In the genomic region with DNA sequence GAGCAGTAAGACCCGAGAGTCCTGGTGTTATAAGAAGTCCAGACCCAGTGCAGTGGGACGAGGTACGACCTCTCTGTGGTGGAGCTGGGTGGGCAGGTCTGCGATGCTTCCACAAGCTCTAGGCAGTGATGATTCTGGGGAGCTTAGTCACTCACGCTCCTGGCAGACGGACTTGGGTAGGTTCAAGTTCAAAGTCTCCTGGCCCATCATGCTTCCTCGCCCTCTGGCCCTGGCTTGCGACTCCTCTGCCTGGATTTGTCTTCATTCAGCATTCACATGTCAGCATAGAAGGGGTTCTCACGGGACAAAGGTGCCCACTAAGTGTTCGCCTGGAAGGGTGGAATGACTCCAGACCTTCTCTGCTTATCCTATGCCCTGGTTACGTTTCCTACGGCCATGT, we compare ENCODE assay signal across 21 mouse cellular contexts. TPM values are rescaled to one million over a fixed set of nuclear protein-coding genes. Genes with fewer than 3 reads are reported as not detected.
DNase-seq lines count a peak whose midpoint lies in the region; ATAC-seq lines count a peak whose summit lies in the region.
"Had no signal": no experiment of that assay in that cellular context is flagged by ENCODE, and none has a peak within 500 bp of the region (broad histone marks: within the 10 kb centered on the region; RNA-seq: fewer than 3 reads in every experiment).

No protein-coding gene starts in this region.

- H3K36me3 ChIP-seq in kidney, embryonic 16.5 days (ENCODE audit: insufficient read depth, low read length), result no peaks in the 10 kb centered on the region
- H3K36me3 ChIP-seq in liver, embryonic 13.5 days, result no peaks in the 10 kb centered on the region
- H3K36me3 ChIP-seq: embryonic facial prominence, embryonic 15.5 days; forebrain, embryonic 10.5 days; heart, embryonic 12.5 days; hindbrain, embryonic 10.5 days had no signal

- no peaks in the 10 kb centered on the region for H3K27me3 ChIP-seq in kidney, embryonic 16.5 days (ENCODE audit: insufficient read depth, low read length)
- no peaks in the 10 kb centered on the region for H3K27me3 ChIP-seq in liver, embryonic 13.5 days
- H3K27me3 ChIP-seq: CH12.LX; embryonic facial prominence, embryonic 15.5 days; heart, embryonic 12.5 days; Patski had no signal

- no peak overlapping the region for H3K9ac ChIP-seq in kidney, embryonic 16.5 days (replicated peaks; ENCODE audit: low read length)
- H3K9ac ChIP-seq in liver, embryonic 13.5 days, result no peak overlapping the region
- H3K9ac ChIP-seq: embryonic facial prominence, embryonic 15.5 days; heart, embryonic 12.5 days; hindbrain, embryonic 14.5 days had no signal

- peaks cover 3% of the 10 kb centered on the region; the same call in 1 of the 2 replicates for H3K9me3 ChIP-seq in kidney, embryonic 16.5 days (ENCODE audit: low read length)
- H3K9me3 ChIP-seq in liver, embryonic 13.5 days (replicated peaks), result no peaks in the 10 kb centered on the region
- H3K9me3 ChIP-seq: embryonic facial prominence, embryonic 15.5 days; forebrain, embryonic 10.5 days; hindbrain, embryonic 10.5 days had no signal

- H3K4me2 ChIP-seq in kidney, embryonic 16.5 days (replicated peaks; ENCODE audit: low read depth, low read length), result no peak overlapping the region
- H3K4me2 ChIP-seq in liver, embryonic 13.5 days, result no peak overlapping the region
- H3K4me2 ChIP-seq: embryonic facial prominence, embryonic 15.5 days; heart, embryonic 12.5 days; hindbrain, embryonic 14.5 days had no signal

- DNase-seq in kidney, adult 11 months, result peak; percentile 64
- no peak for DNase-seq in liver, embryonic 13.5 days
- DNase-seq in liver, result no peak
- DNase-seq in kidney, postnatal 25 days, result peak; percentile 56 to 76
- no peak for DNase-seq in spleen, postnatal 14 days (ENCODE audit: low spot score in 2 of 2)
- DNase-seq: adrenal gland, adult 2 months; adrenal gland, postnatal 25 days; cerebellum, adult 18-20 months; cerebellum, postnatal 10 days; gastrocnemius, postnatal 10 days had no signal

- H3K4me1 ChIP-seq in kidney, embryonic 16.5 days (ENCODE audit: insufficient read depth, low read length), result peaks cover 3% of the 10 kb centered on the region; the same call in 1 of the 2 replicates
- peaks cover 9% of the 10 kb centered on the region for H3K4me1 ChIP-seq in liver, embryonic 13.5 days (replicated peaks)
- H3K4me1 ChIP-seq: heart, embryonic 12.5 days; hindbrain, embryonic 10.5 days had no signal

- 88% methylated on average over 12 of the region's 12 CpGs for WGBS in kidney, embryonic 16.5 days
- WGBS in liver, embryonic 13.5 days (ENCODE audit: insufficient replicate concordance), result 78% methylated on average over 12 of the region's 12 CpGs

- no peak overlapping the region for H3K4me3 ChIP-seq in kidney, embryonic 16.5 days (ENCODE audit: low read length)
- H3K4me3 ChIP-seq in liver, embryonic 13.5 days (replicated peaks), result no peak overlapping the region
- H3K4me3 ChIP-seq: embryonic facial prominence, embryonic 15.5 days; erythroblast, embryonic 14.5 days; forebrain, embryonic 10.5 days; heart, embryonic 12.5 days; hindbrain, embryonic 10.5 days had no signal

- ATAC-seq in kidney, embryonic 16.5 days (ENCODE audit: low FRiP score, low TSS enrichment), result no peak
- 0 out of 2 replicates have a peak, but pooled peaks have one; percentile 30 for ATAC-seq in liver, embryonic 13.5 days (ENCODE audit: low read depth)
- ATAC-seq: activated CD4-positive, CD25-positive, alpha-beta regulatory T cell, adult 4 months; forebrain, embryonic 14.5 days; Patski had no signal

- H3K27ac ChIP-seq in kidney, embryonic 16.5 days (ENCODE audit: low read length), result no peak overlapping the region
- no peak overlapping the region for H3K27ac ChIP-seq in liver, embryonic 13.5 days
- H3K27ac ChIP-seq: embryonic facial prominence, embryonic 15.5 days; forebrain, embryonic 10.5 days; hindbrain, embryonic 10.5 days; hindbrain, embryonic 14.5 days had no signal

RNA-seq across cellular contexts. Expression of gene Cmip, which starts 30.6 kb away (rescaled TPM):
- 20.4 and 21.0 TPM in 2 replicates for polyA plus RNA-seq in kidney, embryonic 16.5 days (2015; fragmentation: Nextera tagmentation; extraction: Ambion mirVana)
- polyA plus RNA-seq in liver, embryonic 13.5 days (2015; fragmentation: Nextera tagmentation; extraction: Ambion mirVana), result 5.8 and 6.7 TPM in 2 replicates

Comparison
In these comparisons a context has a peak if more than half of its experiments do, and no peak if none do; other contexts are left out.
1. DNase-seq: peak in kidney, adult 11 months (single experiment) and kidney, postnatal 25 days (2 of 2); none in liver, embryonic 13.5 days (single experiment), liver (single experiment) and spleen, postnatal 14 days (0 of 2).